Mouse (Mus musculus) olfactory bulb, adult 2 months (tissue): Measurements from ENCODE around the gene Nadsyn1.

ENCODE experiments used
- CTCF ChIP-seq: fragments of 200-500 bp; IDR thresholded peaks from 2 replicates; pipeline ENCODE4 v1.5.1; 2012; ENCODE audit warnings: low read depth, mild to moderate bottlenecking, low read length, moderate library complexity; ENCODE audit not compliant: insufficient read depth
- POLR2A ChIP-seq: fragments of 200-500 bp; IDR thresholded peaks from 2 replicates; pipeline ENCODE4 v1.6.1; 2012; ENCODE audit warnings: mild to moderate bottlenecking, low read depth, low read length, moderate library complexity; ENCODE audit not compliant: insufficient read depth

DNA sequence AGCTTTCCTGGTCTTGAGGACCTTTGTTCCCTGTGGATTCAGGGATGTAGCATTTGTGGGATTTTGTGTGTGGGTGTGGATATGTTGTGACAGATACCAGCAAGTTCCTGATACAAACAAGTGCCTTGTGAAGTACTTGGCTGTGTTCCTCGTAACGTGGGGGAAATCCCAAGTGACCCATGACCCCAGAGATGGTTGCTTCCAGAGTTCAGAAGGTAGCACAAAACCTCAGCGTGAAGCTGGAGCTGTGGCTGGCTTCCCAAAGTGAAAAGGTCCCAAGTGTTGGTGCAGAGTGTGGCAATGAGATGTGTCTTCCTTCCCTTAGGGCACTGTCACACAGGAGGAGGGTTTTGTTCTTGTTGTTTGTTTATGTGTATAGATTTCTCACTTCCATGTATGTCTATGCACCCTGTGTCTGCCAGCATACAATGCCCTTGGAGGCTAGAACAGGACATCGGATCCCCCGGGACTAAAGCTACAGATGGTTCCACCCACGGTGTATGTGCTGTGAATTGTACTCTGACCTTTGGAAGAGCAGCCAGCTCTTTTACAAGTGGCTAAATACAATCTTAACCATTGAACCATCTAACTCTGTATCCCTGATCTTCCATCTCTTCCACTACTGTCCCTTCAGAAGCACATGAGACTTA, 30.2 kb downstream of the Nadsyn1 start:
- no peak for TF ChIP-seq CTCF
- TF ChIP-seq POLR2A = no peak
